Mouse (Mus musculus): Measurements from ENCODE around the gene Commd8. TPM values are rescaled to one million over a fixed set of nuclear protein-coding genes. Genes with fewer than 3 reads are reported as not detected.

Commd8 gene
- 100 to 1,000 TPM; 190 to 229 TPM for polyA plus RNA-seq (2017; shearing (Covaris generic))

- ATAC-seq: peak; percentile 91
These were observed at the start of gene Commd8 for GRCm38 (mm10) chr5:72167594-72168284. Gene Commd8 (minus strand): TSS chr5:72168189.

GRCm38 (mm10) chr5:72211741-72212140 lies 43.8 kb upstream of the Commd8 start:
- no peak for ATAC-seq

- ATAC-seq: no peak
These were observed 42.8 kb upstream of the Commd8 start for GRCm38 (mm10) chr5:72210812-72211139.

GRCm38 (mm10) chr5:72210123-72210811 lies 42.3 kb upstream of the Commd8 start:
- no peak for ATAC-seq

GRCm38 (mm10) chr5:72208515-72208914 lies 40.5 kb upstream of the Commd8 start:
- no peak for ATAC-seq

- ATAC-seq: no peak
These were observed 37.3 kb upstream of the Commd8 start for GRCm38 (mm10) chr5:72205271-72205670.

- ATAC-seq: peak; percentile 65
These were observed 36.5 kb upstream of the Commd8 start for GRCm38 (mm10) chr5:72204507-72204906.

- no peak for ATAC-seq
These were observed 35.7 kb upstream of the Commd8 start for GRCm38 (mm10) chr5:72203734-72204073.

GRCm38 (mm10) chr5:72203028-72203733 lies 35.2 kb upstream of the Commd8 start:
- peak; percentile 76 for ATAC-seq

GRCm38 (mm10) chr5:72202016-72202415 lies 34.0 kb upstream of the Commd8 start:
- peak; percentile 63 for ATAC-seq

- no peak for ATAC-seq
These were observed 33.6 kb upstream of the Commd8 start for GRCm38 (mm10) chr5:72201600-72201999.

GRCm38 (mm10) chr5:72195442-72195841 lies 27.5 kb upstream of the Commd8 start:
- no peak for ATAC-seq

- ATAC-seq: no peak
These were observed 23.9 kb upstream of the Commd8 start for GRCm38 (mm10) chr5:72191932-72192331.

GRCm38 (mm10) chr5:72191154-72191553 lies 23.2 kb upstream of the Commd8 start:
- ATAC-seq: no peak

GRCm38 (mm10) chr5:72184437-72185100 lies 16.6 kb upstream of the Commd8 start:
- ATAC-seq: no peak

- ATAC-seq: peak; percentile 21
These were observed 15.9 kb upstream of the Commd8 start for GRCm38 (mm10) chr5:72183929-72184328.

GRCm38 (mm10) chr5:72182804-72183203 lies 14.8 kb upstream of the Commd8 start:
- peak; percentile 93 for ATAC-seq

GRCm38 (mm10) chr5:72181194-72181593 lies 13.2 kb upstream of the Commd8 start:
- ATAC-seq: no peak

GRCm38 (mm10) chr5:72175530-72175929 lies 7.5 kb upstream of the Commd8 start:
- peak; percentile 68 for ATAC-seq

GRCm38 (mm10) chr5:72175050-72175449 lies 7.1 kb upstream of the Commd8 start:
- no peak for ATAC-seq

GRCm38 (mm10) chr5:72173521-72173920 lies 5.5 kb upstream of the Commd8 start:
- ATAC-seq: no peak

- ATAC-seq: peak; percentile 24
These were observed 4.7 kb upstream of the Commd8 start for GRCm38 (mm10) chr5:72172675-72173074.

GRCm38 (mm10) chr5:72170067-72170466 lies 2.1 kb upstream of the Commd8 start:
- ATAC-seq: no peak
